Mouse (Mus musculus): ENCODE measurements around the gene Ttc22. TPM values are rescaled to one million over a fixed set of nuclear protein-coding genes. Genes with fewer than 3 reads are reported as not detected.

Ttc22 gene
- total and polyA plus RNA-seq, 2 experiments from 2014 or later: 0.89 to 2.3 TPM

- Histone ChIP-seq H3K4me1 (ENCODE audit: insufficient read depth, low read length) (no peaks in the 10 kb centered on the region), H3K9ac (replicated peaks; ENCODE audit: low read length) (no peak overlapping the region), H3K27me3 (ENCODE audit: insufficient read depth, low read length) (no peaks in the 10 kb centered on the region), H3K36me3 (ENCODE audit: insufficient read depth, low read length) (no peaks in the 10 kb centered on the region), H3K4me2 (ENCODE audit: low read depth, low read length) (no peak overlapping the region), H3K27ac (no peak overlapping the region), H3K4me3 (ENCODE audit: low read length) (no peak overlapping the region), H3K9me3 (ENCODE audit: low read length) (no peaks in the 10 kb centered on the region)
- WGBS: 90% methylated on average over 4 of the region's 4 CpGs
- ATAC-seq (no peak), DNase-seq (ENCODE audit: low spot score) (no peak)
- no peak for TF ChIP-seq CTCF (IDR thresholded peaks at IDR 0.05; ENCODE audit: low read depth)
Observed at GRCm38 (mm10) chr4:106597741-106598140, 24.5 kb upstream of the Ttc22 start.

GRCm38 (mm10) chr4:106599415-106599814 is 22.8 kb upstream of the Ttc22 start:
- H3K4me1 ChIP-seq (ENCODE audit: insufficient read depth, low read length): no peaks in the 10 kb centered on the region
- WGBS: 50% methylated on average over 1 of the region's 1 CpGs
- H3K9me3 ChIP-seq (ENCODE audit: low read length): no peaks in the 10 kb centered on the region
- H3K4me2 ChIP-seq (ENCODE audit: low read depth, low read length): no peak overlapping the region
- TF ChIP-seq CTCF (IDR thresholded peaks at IDR 0.05; ENCODE audit: low read depth): 0 out of 2 replicates have a peak, but pooled peaks have one; percentile 8
- ATAC-seq (no peak), DNase-seq (ENCODE audit: low spot score) (no peak)
- no peaks in the 10 kb centered on the region for H3K36me3 ChIP-seq (ENCODE audit: insufficient read depth, low read length)
- H3K9ac ChIP-seq (replicated peaks; ENCODE audit: low read length): no peak overlapping the region
- no peaks in the 10 kb centered on the region for H3K27me3 ChIP-seq (ENCODE audit: insufficient read depth, low read length)
- no peak overlapping the region for H3K27ac ChIP-seq
- no peak overlapping the region for H3K4me3 ChIP-seq (ENCODE audit: low read length)

GRCm38 (mm10) chr4:106600770-106601169 is 21.5 kb upstream of the Ttc22 start:
- Histone ChIP-seq H3K27ac (no peak overlapping the region), H3K4me1 (ENCODE audit: insufficient read depth, low read length) (no peaks in the 10 kb centered on the region), H3K9me3 (ENCODE audit: low read length) (no peaks in the 10 kb centered on the region), H3K4me3 (ENCODE audit: low read length) (no peak overlapping the region), H3K36me3 (ENCODE audit: insufficient read depth, low read length) (no peaks in the 10 kb centered on the region), H3K4me2 (ENCODE audit: low read depth, low read length) (no peak overlapping the region), H3K27me3 (ENCODE audit: insufficient read depth, low read length) (no peaks in the 10 kb centered on the region), H3K9ac (replicated peaks; ENCODE audit: low read length) (no peak overlapping the region)
- TF ChIP-seq CTCF (IDR thresholded peaks at IDR 0.05; ENCODE audit: low read depth): no peak
- 84% methylated on average over 4 of the region's 4 CpGs for WGBS
- DNase-seq (ENCODE audit: low spot score): no peak
- ATAC-seq: no peak

- no peak overlapping the region for H3K4me3 ChIP-seq (ENCODE audit: low read length)
- H3K27ac ChIP-seq: no peak overlapping the region
- TF ChIP-seq CTCF (IDR thresholded peaks at IDR 0.05; ENCODE audit: low read depth): peak; percentile 18; the same call in 1 of the 2 replicates
- WGBS: 38% methylated on average over 18 of the region's 18 CpGs
- DNase-seq (ENCODE audit: low spot score): peak; percentile 67
- H3K27me3 ChIP-seq (ENCODE audit: insufficient read depth, low read length): no peaks in the 10 kb centered on the region
- 0 out of 2 replicates have a peak, but pooled peaks cover 8% of the 10 kb centered on the region for H3K4me1 ChIP-seq (ENCODE audit: insufficient read depth, low read length)
- peak; percentile 97 for ATAC-seq
- no peaks in the 10 kb centered on the region for H3K9me3 ChIP-seq (ENCODE audit: low read length)
- H3K4me2 ChIP-seq (ENCODE audit: low read depth, low read length): peak overlapping the region; percentile 37; the same call in 1 of the 2 replicates
- no peaks in the 10 kb centered on the region for H3K36me3 ChIP-seq (ENCODE audit: insufficient read depth, low read length)
- H3K9ac ChIP-seq (replicated peaks; ENCODE audit: low read length): 0 out of 2 replicates have a peak overlapping the region, but pooled peaks have one; percentile 13
Observed at GRCm38 (mm10) chr4:106606639-106607554, 15.3 kb upstream of the Ttc22 start.

GRCm38 (mm10) chr4:106607905-106608304 is 14.3 kb upstream of the Ttc22 start:
- Histone ChIP-seq H3K36me3 (ENCODE audit: insufficient read depth, low read length) (no peaks in the 10 kb centered on the region), H3K4me3 (ENCODE audit: low read length) (no peak overlapping the region), H3K9me3 (ENCODE audit: low read length) (no peaks in the 10 kb centered on the region), H3K9ac (replicated peaks; ENCODE audit: low read length) (no peak overlapping the region), H3K4me1 (ENCODE audit: insufficient read depth, low read length) (0 out of 2 replicates have a peak, but pooled peaks cover 8% of the 10 kb centered on the region), H3K27ac (no peak overlapping the region), H3K4me2 (ENCODE audit: low read depth, low read length) (no peak overlapping the region), H3K27me3 (ENCODE audit: insufficient read depth, low read length) (no peaks in the 10 kb centered on the region)
- ATAC-seq (no peak), DNase-seq (ENCODE audit: low spot score) (no peak)
- no peak for TF ChIP-seq CTCF (IDR thresholded peaks at IDR 0.05; ENCODE audit: low read depth)
- WGBS: 90% methylated on average over 1 of the region's 1 CpGs

DNA sequence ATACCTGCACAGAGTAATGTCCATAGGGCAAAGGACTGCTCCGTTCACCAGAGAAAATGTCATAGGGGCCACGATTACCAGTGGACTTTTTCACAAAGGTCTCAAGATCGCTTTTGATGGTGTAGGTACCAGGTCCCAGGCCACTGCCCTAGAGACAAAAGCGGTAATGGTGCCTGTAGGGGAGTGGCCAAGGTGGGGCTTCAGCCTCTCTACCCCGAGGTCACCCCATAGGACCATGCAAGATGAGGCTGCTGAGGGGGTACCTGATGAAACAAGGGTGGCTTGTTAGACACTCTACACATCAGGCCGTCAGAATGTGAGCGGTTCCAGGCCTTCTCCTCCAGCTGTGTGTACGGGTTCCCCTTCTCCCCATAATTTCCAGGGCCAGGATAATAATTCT is 9.1 kb upstream of the Ttc22 start:
- no peak for ATAC-seq
- 87% methylated on average over 8 of the region's 8 CpGs for WGBS

DNA sequence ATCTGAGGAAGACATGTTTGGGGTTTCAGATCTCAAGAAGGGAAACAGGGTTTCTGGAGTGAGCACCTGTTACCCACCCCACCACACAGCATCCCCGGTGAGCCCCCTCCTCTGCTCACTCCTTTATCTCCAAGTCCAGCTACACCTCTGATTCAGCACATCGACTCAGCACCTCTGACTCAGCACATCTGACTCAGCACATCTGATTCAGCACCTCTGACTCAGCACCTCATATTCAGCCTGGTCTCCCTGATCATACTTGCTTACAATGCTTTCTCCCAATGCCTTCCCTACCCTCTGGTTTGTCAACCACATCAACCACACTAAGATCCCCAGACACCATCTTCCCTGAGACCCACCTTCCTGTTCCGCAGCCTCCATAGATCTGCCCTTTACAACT is 8.7 kb upstream of the Ttc22 start:
- ATAC-seq (no peak), DNase-seq (ENCODE audit: low spot score) (no peak)
- Histone ChIP-seq H3K4me3 (ENCODE audit: low read length) (no peak overlapping the region), H3K36me3 (ENCODE audit: insufficient read depth, low read length) (no peaks in the 10 kb centered on the region), H3K9me3 (ENCODE audit: low read length) (no peaks in the 10 kb centered on the region), H3K27me3 (ENCODE audit: insufficient read depth, low read length) (no peaks in the 10 kb centered on the region), H3K4me2 (ENCODE audit: low read depth, low read length) (no peak overlapping the region), H3K27ac (no peak overlapping the region), H3K4me1 (ENCODE audit: insufficient read depth, low read length) (peaks cover 8% of the 10 kb centered on the region; the same call in 1 of the 2 replicates), H3K9ac (replicated peaks; ENCODE audit: low read length) (no peak overlapping the region)
- 82% methylated on average over 3 of the region's 3 CpGs for WGBS
- no peak for TF ChIP-seq CTCF (IDR thresholded peaks at IDR 0.05; ENCODE audit: low read depth)

More for the DNA sequence above, 9.1 kb upstream of the Ttc22 start:
- H3K9ac ChIP-seq (replicated peaks; ENCODE audit: low read length): no peak overlapping the region
- H3K27ac ChIP-seq: no peak overlapping the region
- H3K36me3 ChIP-seq (ENCODE audit: insufficient read depth, low read length): no peaks in the 10 kb centered on the region
- no peaks in the 10 kb centered on the region for H3K9me3 ChIP-seq (ENCODE audit: low read length)
- H3K27me3 ChIP-seq (ENCODE audit: insufficient read depth, low read length): no peaks in the 10 kb centered on the region
- no peak for DNase-seq (ENCODE audit: low spot score)
- no peak overlapping the region for H3K4me3 ChIP-seq (ENCODE audit: low read length)
- H3K4me2 ChIP-seq (ENCODE audit: low read depth, low read length): no peak overlapping the region
- peaks cover 8% of the 10 kb centered on the region; the same call in 1 of the 2 replicates for H3K4me1 ChIP-seq (ENCODE audit: insufficient read depth, low read length)
- no peak for TF ChIP-seq CTCF (IDR thresholded peaks at IDR 0.05; ENCODE audit: low read depth)

Measured in hindbrain, postnatal 0 days (tissue).